Mouse (Mus musculus) spleen, adult 12 weeks (tissue): ENCODE measurements around the gene Qrfpr.

Experiments
- DNase-seq: peaks from one replicate; pipeline ENCODE4 v3.0.0; 2022; ENCODE audit warnings: low spot score

Gene Qrfpr

GRCm38 (mm10) chr3:36221743-36222682 is at the start of gene Qrfpr:
TSS of gene Qrfpr (minus strand) at chr3:36222313.
- DNase-seq, result no peak

- no peak for DNase-seq
These were observed 41.8 kb upstream of the Qrfpr start for GRCm38 (mm10) chr3:36263873-36264272.

GRCm38 (mm10) chr3:36263265-36263664 is 41.2 kb upstream of the Qrfpr start:
- no peak for DNase-seq

GRCm38 (mm10) chr3:36250585-36250984 is 28.5 kb upstream of the Qrfpr start:
- DNase-seq, result no peak

GRCm38 (mm10) chr3:36248446-36248845 is 26.3 kb upstream of the Qrfpr start:
- no peak for DNase-seq

GRCm38 (mm10) chr3:36229941-36230340 is 7.8 kb upstream of the Qrfpr start:
- DNase-seq, result no peak

GRCm38 (mm10) chr3:36227246-36227645 is 5.1 kb upstream of the Qrfpr start:
- no peak for DNase-seq

GRCm38 (mm10) chr3:36223361-36223760 is 1.2 kb upstream of the Qrfpr start:
- no peak for DNase-seq

GRCm38 (mm10) chr3:36212758-36213157 is 9.4 kb downstream of the Qrfpr start:
- no peak for DNase-seq

GRCm38 (mm10) chr3:36210939-36211338 is 11.2 kb downstream of the Qrfpr start:
- DNase-seq, result no peak

- DNase-seq, result no peak
These were observed 12.1 kb downstream of the Qrfpr start for GRCm38 (mm10) chr3:36209776-36210555.

GRCm38 (mm10) chr3:36207520-36208264 is 14.4 kb downstream of the Qrfpr start:
- DNase-seq, result no peak

GRCm38 (mm10) chr3:36202932-36203331 is 19.2 kb downstream of the Qrfpr start:
- no peak for DNase-seq

GRCm38 (mm10) chr3:36201098-36201497 is 21.0 kb downstream of the Qrfpr start:
- no peak for DNase-seq

GRCm38 (mm10) chr3:36189243-36189642 is 32.9 kb downstream of the Qrfpr start:
- no peak for DNase-seq

- DNase-seq, result no peak
These were observed 35.6 kb downstream of the Qrfpr start for GRCm38 (mm10) chr3:36186510-36186909.

GRCm38 (mm10) chr3:36181519-36181918 is 40.6 kb downstream of the Qrfpr start:
- DNase-seq, result no peak

- no peak for DNase-seq
These were observed 48.4 kb downstream of the Qrfpr start for GRCm38 (mm10) chr3:36173761-36174160.

GRCm38 (mm10) chr3:36171348-36171747 is 50.8 kb downstream of the Qrfpr start:
- DNase-seq, result no peak

GRCm38 (mm10) chr3:36170670-36171210 is 51.4 kb downstream of the Qrfpr start:
- DNase-seq, result no peak

GRCm38 (mm10) chr3:36155268-36155667 is 66.8 kb downstream of the Qrfpr start:
- no peak for DNase-seq
